Comparison of ENCODE assay signal across 18 mouse cellular contexts in the genomic region with DNA sequence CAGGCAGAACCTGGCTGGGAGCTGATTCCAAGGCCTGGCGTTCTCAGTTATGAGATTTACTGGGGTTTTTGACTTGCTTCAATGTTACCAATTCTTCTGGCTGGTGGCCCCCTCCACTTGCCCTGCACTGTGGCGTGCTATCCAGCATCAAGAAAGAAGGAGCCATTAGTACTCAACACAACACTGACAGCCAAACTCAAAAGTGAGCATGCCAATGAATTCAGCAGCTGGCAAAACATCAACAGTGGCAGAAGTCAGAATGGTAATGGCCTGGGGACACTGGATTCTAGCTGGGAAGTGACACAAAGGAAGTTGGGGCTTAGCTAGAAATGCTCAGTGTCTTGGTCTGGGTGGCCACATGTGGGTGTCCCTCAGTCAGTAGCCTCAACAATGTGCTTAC. TPM values are rescaled to one million over a fixed set of nuclear protein-coding genes. Genes with fewer than 3 reads are reported as not detected.
DNase-seq lines count a peak whose midpoint lies in the region; ATAC-seq lines count a peak whose summit lies in the region.
"Had no signal": no experiment of that assay in that cellular context is flagged by ENCODE, and none has a peak within 500 bp of the region (broad histone marks: within the 10 kb centered on the region; RNA-seq: fewer than 3 reads in every experiment).

No protein-coding gene starts in this region.

- H3K36me3 ChIP-seq in heart, embryonic 11.5 days (ENCODE audit: control insufficient read depth, insufficient read depth, low read length), result no peaks in the 10 kb centered on the region
- H3K36me3 ChIP-seq: forebrain, embryonic 10.5 days; heart, embryonic 12.5 days; heart, embryonic 15.5 days had no signal

- H3K4me1 ChIP-seq in heart, embryonic 11.5 days (ENCODE audit: control insufficient read depth, insufficient read depth, low read length), result no peaks in the 10 kb centered on the region
- H3K4me1 ChIP-seq: forebrain, embryonic 10.5 days; forebrain, embryonic 13.5 days; heart, embryonic 12.5 days; heart, embryonic 15.5 days had no signal

- 77% methylated on average over 2 of the region's 2 CpGs for WGBS in heart, embryonic 11.5 days (ENCODE audit: insufficient replicate concordance)

- no peak overlapping the region for H3K27ac ChIP-seq in heart, embryonic 11.5 days (ENCODE audit: low read depth, low read length)
- H3K27ac ChIP-seq: forebrain, embryonic 10.5 days; forebrain, embryonic 13.5 days; heart, embryonic 15.5 days; hindbrain, embryonic 14.5 days; hindbrain, postnatal 0 days had no signal

- no peak overlapping the region for H3K4me3 ChIP-seq in heart, embryonic 11.5 days (ENCODE audit: low read depth, low read length)
- H3K4me3 ChIP-seq: forebrain, embryonic 10.5 days; forebrain, embryonic 13.5 days; heart, embryonic 12.5 days; heart, embryonic 15.5 days had no signal

- H3K4me2 ChIP-seq in heart, embryonic 11.5 days, result no peak overlapping the region
- H3K4me2 ChIP-seq: forebrain, embryonic 13.5 days; heart, embryonic 12.5 days; heart, embryonic 15.5 days; hindbrain, embryonic 14.5 days had no signal

- no peak for ATAC-seq in heart, embryonic 11.5 days (replicated peaks; ENCODE audit: insufficient number of reproducible peaks, low FRiP score, low TSS enrichment)
- ATAC-seq: activated CD4-positive, CD25-positive, alpha-beta regulatory T cell, adult 4 months; inflammation-experienced regulatory T-cells, adult 6 months; intestine, embryonic 16.5 days had no signal

- H3K27me3 ChIP-seq in heart, embryonic 11.5 days (ENCODE audit: control insufficient read depth, insufficient read depth, low read length), result no peaks in the 10 kb centered on the region
- H3K27me3 ChIP-seq: forebrain, embryonic 13.5 days; heart, embryonic 12.5 days; heart, embryonic 15.5 days had no signal

- no peaks in the 10 kb centered on the region for H3K9me3 ChIP-seq in heart, embryonic 11.5 days (replicated peaks; ENCODE audit: control insufficient read depth, low read length)
- H3K9me3 ChIP-seq: forebrain, embryonic 10.5 days; forebrain, embryonic 13.5 days; heart, embryonic 15.5 days had no signal

- no peak overlapping the region for H3K9ac ChIP-seq in heart, embryonic 11.5 days (ENCODE audit: low read depth, low read length)
- H3K9ac ChIP-seq: forebrain, embryonic 13.5 days; heart, embryonic 12.5 days; heart, embryonic 15.5 days; hindbrain, embryonic 14.5 days had no signal

- DNase-seq in adrenal gland, adult 2 months, result peak; percentile 4
- no peak for DNase-seq in adrenal gland, adult 8-10 months
- peak; percentile 12 for DNase-seq in cerebellum, adult 9-11 months
- DNase-seq in cerebellum, adult 11 months, result no peak
- peak; percentile 66 for DNase-seq in heart, adult 11 months
- DNase-seq in adipocyte (ENCODE audit: low spot score), result peak; percentile 5
- DNase-seq: gastrocnemius, postnatal 36 days; heart, postnatal 36 days had no signal

RNA-seq across cellular contexts. Expression of a gene that starts 43.8 kb away (rescaled TPM):
- total RNA-seq in adrenal gland, adult 2 months (2021), result 10 to 100 TPM in 1 of 2 experiments, 1 to 10 TPM in 1; 10.0 to 16.9 TPM
- polyA plus RNA-seq in adrenal gland, adult 2 months (2012; rRNA removed), result 20.2 and 24.0 TPM in 2 replicates
- 10 to 100 TPM; 13.2 to 23.4 (median 19.4) TPM for total RNA-seq in adrenal gland, adult 8-10 months (2022)
- polyA plus RNA-seq in heart, embryonic 11.5 days (2014; fragmentation: Nextera tagmentation; extraction: Ambion mirVana), result 9.7 and 10.3 TPM in 2 replicates

Comparison
In these comparisons a context has a peak if more than half of its experiments do, and no peak if none do; other contexts are left out.
1. DNase-seq: peak in adrenal gland, adult 2 months (single experiment), cerebellum, adult 9-11 months (single experiment), heart, adult 11 months (single experiment) and adipocyte (single experiment); none in adrenal gland, adult 8-10 months (single experiment) and cerebellum, adult 11 months (single experiment).